Mouse (Mus musculus) kidney, adult 18-20 months (tissue): Measurements from ENCODE around the gene Eps8l3.
"Not testable (repeated sequence)": the region's sequence is repeated elsewhere in the genome, so short reads cannot be mapped to it uniquely, and the experiment has no call there.

Experiments used
- DNase-seq: peaks from one replicate; pipeline ENCODE4 v3.0.0; 2021

Gene Eps8l3

GRCm38 (mm10) chr3:107853232-107854181, 23.5 kb upstream of the Eps8l3 start:
- DNase-seq, result no peak

GRCm38 (mm10) chr3:107855368-107855767, 21.7 kb upstream of the Eps8l3 start:
- DNase-seq, result no peak

DNA sequence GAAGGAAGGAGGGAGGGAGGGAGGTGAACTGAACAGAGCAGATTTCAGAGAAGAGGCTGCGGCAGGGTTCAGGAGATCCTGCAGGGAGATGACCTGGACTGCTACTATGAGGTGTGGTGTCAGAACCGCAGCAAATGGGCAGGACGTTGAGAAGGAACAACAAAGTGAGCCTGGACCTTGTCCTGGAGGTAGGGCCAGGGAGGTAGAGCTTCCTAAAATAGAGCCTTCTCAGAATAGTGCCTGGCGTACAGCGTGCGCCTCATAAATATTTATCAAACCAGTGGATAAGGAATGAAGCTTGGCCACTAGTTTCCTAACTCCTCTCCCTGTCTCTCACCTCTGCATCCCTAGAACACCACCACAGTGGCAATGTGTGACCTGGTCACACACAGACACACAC, 19.4 kb upstream of the Eps8l3 start:
- no peak for DNase-seq

DNA sequence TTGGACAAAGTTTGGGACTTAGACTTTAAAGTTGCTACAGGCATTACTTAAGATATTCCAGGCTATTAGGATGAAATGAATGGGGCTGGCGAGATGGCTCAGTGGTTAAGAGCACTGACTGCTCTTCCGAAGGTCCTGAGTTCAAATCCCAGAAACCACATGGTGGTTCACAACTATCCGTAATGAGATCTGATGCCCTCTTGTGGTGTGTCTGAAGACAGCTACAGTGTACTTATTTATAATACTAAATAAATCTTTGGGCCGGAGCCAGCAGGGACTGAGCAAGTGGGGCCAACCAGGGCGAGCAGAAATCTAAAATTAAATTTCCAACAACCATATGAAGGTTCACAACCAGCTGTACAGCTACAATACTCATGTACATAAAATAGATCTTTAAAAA, 15.5 kb upstream of the Eps8l3 start:
- DNase-seq, result not testable (repeated sequence)

GRCm38 (mm10) chr3:107862471-107862870, 14.6 kb upstream of the Eps8l3 start:
- no peak for DNase-seq

GRCm38 (mm10) chr3:107863471-107863870, 13.6 kb upstream of the Eps8l3 start:
- DNase-seq, result no peak

GRCm38 (mm10) chr3:107863898-107864603, 13.0 kb upstream of the Eps8l3 start:
- DNase-seq, result peak; percentile 93

DNA sequence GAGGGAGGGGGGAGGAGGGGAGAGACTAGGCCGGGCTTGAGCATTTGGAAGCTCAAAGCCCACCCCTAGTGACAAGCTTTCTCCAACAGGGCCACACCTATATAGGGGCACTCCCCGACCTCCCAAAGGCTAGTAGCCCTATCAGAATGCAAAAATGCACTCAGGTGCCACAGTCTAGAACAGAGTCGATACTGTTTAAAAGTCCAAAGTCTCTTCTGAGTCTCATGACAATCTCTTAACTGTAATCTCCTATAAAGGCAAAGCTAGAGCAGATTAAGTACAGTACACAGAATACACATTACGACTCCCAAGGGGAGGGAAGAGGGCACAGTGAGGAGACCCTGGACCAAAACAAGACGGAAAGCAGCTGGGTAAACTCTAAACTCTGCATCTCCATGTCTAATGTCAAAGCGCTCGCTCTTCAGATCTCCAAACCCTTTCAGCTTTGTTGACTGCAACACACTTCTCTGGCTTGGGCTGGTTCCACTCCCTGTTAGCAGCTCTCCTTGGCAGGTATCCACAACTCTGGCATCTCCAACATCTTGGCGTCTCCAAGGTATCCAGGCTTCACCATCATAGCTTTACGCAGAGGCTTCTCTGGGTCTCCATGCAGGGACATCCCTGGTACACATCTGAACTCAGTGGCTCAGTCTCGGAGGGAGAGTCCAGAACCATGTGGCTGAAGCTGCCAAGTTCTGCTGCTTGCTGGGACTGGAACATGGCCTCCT, 11.5 kb upstream of the Eps8l3 start:
- no peak for DNase-seq

- peak; percentile 91 for DNase-seq
Observed at GRCm38 (mm10) chr3:107867086-107867485, 9.9 kb upstream of the Eps8l3 start.

- DNase-seq, result no peak
Observed at GRCm38 (mm10) chr3:107868452-107868851, 8.6 kb upstream of the Eps8l3 start.

DNA sequence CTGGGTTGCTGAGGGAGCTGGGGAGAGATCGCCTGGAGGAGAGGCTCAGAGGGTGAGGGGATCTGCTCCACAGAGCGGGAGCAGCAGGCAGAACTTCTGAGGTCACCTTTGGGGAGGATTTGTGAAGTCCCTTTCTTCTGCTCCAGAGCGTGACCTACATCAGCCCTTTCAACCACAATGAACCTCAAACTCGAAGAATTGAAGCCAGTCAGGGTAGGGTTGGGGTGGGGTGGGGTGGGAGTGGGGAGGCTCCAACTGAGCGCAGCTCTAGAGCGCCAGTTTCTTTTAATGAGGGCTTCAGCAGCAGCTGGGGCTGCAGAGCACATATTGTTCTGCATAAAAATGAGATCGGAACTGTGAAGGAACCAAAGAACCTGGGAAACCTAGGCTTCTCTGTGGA, 7.9 kb upstream of the Eps8l3 start:
- DNase-seq, result no peak

- DNase-seq, result peak; percentile 37
Observed at GRCm38 (mm10) chr3:107869925-107870324, 7.1 kb upstream of the Eps8l3 start.

GRCm38 (mm10) chr3:107873335-107874251, 3.4 kb upstream of the Eps8l3 start:
- DNase-seq, result peak; percentile 66

DNA sequence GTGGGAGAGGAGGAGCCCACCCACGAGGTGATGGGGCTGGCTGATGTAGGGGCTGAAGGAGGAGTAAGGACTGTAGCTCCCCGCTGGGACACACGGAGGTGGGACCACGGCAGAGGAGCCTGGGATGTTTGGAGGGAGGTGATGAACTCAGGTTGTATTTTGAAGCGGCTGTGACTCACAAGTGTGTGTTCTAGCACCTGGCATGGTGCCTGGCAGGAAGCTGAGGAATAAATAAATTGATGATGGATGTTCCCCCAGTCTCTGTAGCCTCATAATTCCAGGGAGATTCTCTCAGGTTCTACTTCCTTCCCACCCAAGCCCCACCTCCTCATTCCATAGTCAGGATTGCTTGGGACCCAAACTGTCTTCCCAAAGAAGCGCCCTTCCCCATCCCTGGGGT, 1.8 kb upstream of the Eps8l3 start:
- no peak for DNase-seq

DNA sequence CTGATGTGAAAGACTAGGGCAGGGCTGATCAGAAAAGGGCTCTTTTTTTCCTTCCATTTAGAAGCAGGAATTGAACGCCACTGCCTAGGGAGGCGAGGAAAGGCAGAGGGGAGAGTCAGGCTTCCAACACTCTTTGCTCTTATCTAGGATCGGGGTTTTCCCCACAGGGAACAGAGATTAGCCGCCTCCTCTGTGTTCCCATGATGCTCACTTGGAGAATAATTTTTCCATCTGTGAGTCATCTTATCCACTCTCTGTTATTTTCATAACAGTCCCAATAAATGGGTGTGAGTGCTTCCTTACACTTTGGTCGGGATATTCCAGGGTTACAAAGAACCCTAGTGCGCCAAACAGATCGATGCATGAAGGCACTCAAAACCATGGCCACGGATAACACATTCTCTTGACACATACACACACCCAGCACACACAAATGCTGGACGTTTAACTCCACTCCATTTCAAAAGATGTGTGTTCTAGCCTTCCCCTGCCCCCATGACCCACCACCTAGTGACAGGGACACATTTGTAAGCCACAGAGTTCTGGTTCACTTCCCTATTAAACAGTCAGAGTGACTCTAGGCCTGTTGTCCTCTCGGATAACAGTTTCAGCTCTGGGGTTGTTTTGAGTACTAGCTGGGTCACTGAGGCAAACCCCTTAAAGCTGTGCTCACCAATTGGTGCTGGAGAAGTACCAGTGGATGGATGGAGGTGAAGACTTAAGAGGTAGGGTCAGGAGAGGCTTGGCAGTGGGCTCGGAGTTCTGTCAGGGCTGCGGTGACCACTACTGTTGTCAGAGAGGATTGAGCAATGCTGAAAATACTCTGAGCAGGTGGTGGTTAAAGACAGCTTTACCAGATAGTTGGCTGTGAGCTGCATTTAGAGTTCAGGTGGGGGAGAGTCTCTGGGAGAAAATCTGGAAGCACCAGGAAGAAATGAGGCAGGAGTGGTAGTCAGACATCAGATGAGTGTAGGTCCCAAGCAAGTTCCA, 1.0 kb downstream of the Eps8l3 start:
- DNase-seq, result no peak

GRCm38 (mm10) chr3:107887674-107888495, 10.9 kb downstream of the Eps8l3 start:
- no peak for DNase-seq

DNA sequence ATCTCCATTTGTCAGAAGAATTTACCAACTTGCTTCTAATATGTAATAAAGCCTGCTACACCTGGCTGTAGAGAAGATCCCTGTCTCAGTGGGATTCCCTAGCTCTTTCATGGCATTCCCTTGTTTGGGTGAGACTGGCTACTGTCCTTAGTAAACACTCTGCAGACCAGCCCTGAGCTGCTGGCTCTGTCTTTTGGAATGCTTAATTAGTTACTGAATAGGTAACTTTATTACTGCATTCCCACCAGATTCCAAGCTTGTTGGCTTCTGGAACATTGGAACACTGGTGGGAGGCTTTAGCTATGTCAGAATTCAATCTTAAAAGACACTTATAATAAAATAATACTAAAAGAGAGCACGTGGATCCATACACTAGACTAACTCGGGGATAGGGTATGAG, 12.2 kb downstream of the Eps8l3 start:
- not testable (repeated sequence) for DNase-seq

DNA sequence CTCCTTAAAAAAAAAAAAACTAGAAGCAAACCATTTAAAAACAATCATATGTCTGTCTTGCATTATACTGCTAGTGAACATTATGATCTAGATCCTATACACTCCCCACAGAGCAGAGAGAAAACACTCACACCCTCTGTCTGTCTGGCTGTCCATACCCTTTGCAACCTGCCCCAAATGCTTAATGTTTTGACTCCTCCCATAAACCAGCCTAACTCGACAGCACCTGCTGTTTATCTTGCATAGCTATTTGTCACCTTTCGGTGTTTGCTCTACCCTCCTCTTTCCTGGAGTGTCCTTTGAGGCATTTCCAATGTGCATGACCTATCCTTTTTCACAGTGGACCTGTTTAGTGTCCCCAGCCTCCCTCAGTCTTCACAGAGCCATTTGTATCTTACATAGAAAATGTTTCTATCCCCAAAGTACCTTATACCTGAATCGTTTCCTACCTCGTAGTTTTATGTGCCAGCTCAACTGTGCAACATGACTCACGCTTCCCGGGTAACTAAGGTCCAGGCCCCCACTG, 18.2 kb downstream of the Eps8l3 start:
- DNase-seq, result no peak

- peak; percentile 83 for DNase-seq
Observed at GRCm38 (mm10) chr3:107895720-107896569, 18.9 kb downstream of the Eps8l3 start, which contains the start of gene Gstm5. Gstm5 (plus strand) TSS chr3:107895821.
